Mouse (Mus musculus): ENCODE data around the gene Vmp1. TPM values are rescaled to one million over a fixed set of nuclear protein-coding genes. Genes with fewer than 3 reads are reported as not detected.

Vmp1 gene
- polyA plus RNA-seq (2015; fragmentation: Nextera tagmentation; extraction: Ambion mirVana): 99.0 and 99.6 TPM in 2 replicates

DNA sequence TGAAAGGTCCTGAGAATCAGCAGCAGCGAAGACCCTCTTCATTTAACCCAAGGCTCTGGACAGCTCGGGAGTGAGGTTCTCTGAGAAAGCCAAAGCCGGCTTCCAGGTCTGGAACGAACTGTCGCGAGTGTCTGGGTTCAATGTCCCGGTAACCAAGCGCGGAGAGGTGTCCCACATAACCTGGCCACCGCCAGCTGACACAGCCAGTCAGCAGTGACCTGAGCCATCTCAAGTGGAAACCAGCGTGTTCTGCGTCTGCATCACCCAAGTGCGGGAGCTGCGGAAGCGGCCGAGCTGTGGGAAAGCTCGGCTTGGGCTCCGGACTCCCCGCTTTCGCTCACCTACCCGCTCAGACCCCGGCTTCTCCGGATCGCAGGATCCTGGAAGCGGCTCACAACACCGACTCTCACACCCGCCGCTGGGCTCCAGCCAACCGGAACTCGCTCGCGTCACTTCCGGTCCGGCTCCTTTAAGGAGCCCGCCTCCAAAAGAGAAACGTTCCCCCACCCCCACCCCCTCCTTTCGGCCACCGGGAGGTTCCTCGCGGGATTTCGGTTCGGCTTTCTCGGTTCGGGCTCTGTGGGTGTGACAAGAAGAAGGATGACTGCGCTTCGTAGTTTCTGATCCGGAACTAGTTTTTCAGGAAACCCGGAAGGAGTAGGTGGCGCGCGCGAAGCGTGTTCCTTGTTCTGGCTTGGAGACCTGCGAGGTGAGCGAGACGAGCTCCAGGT, at the start of gene Vmp1, which contains the start of gene Ptrh2:
Gene Vmp1 (minus strand): TSS at position 442 of the 731 bp plus-strand sequence.
Gene Ptrh2 (plus strand): TSS at position 591 of the 731 bp plus-strand sequence.
- no peaks in the 10 kb centered on the region for H3K9me3 ChIP-seq
- H3K36me3 ChIP-seq: 0 out of 2 replicates have a peak, but pooled peaks cover 2% of the 10 kb centered on the region
- WGBS: under 1% methylated on average over 56 of the region's 56 CpGs
- peak within 1 kb of the TSS; percentile 90 for H3K9ac ChIP-seq (replicated peaks)
- H3K27me3 ChIP-seq: no peaks in the 10 kb centered on the region
- peak within 1 kb of the TSS; percentile 91 for H3K27ac ChIP-seq (replicated peaks)
- peak within 1 kb of the TSS; percentile 58 for H3K4me2 ChIP-seq (replicated peaks)
- peaks cover 37% of the 10 kb centered on the region for H3K4me1 ChIP-seq
- peak within 1 kb of the TSS; percentile 83 for H3K4me3 ChIP-seq
- ATAC-seq (replicated peaks): peak; percentile 93

GRCm38 (mm10) chr11:86731443-86731842, 47.8 kb upstream of the Vmp1 start:
- no peaks in the 10 kb centered on the region for H3K27me3 ChIP-seq
- H3K9ac ChIP-seq (replicated peaks): no peak overlapping the region
- no peak for ATAC-seq (replicated peaks)
- H3K4me3 ChIP-seq: no peak overlapping the region
- no peak overlapping the region for H3K27ac ChIP-seq (replicated peaks)
- no peaks in the 10 kb centered on the region for H3K9me3 ChIP-seq
- H3K4me1 ChIP-seq: no peaks in the 10 kb centered on the region
- H3K36me3 ChIP-seq: peaks cover 48% of the 10 kb centered on the region
- H3K4me2 ChIP-seq (replicated peaks): no peak overlapping the region
- 82% methylated on average over 2 of the region's 2 CpGs for WGBS

DNA sequence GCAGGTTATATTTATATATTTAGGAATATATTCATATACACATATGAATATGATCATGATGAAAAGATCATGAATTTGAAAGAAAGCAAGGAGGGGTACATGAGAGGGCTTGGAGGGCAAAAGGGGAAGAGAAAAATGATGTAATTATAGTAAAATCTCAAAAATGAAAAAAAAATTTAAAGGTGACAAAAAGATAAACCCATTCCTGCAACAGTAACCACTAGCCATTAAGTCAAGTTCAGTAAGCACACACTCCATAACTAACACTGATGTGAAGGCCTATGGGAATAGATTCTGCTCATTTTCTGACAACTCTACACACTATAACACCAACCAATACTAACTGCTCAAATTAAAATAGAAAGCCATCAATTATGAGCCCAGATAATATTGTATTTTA, 42.0 kb upstream of the Vmp1 start:
- no peak for ATAC-seq (replicated peaks)
- H3K4me3 ChIP-seq: no peak overlapping the region
- peaks cover 53% of the 10 kb centered on the region for H3K36me3 ChIP-seq
- no peaks in the 10 kb centered on the region for H3K27me3 ChIP-seq
- no peak overlapping the region for H3K9ac ChIP-seq (replicated peaks)
- no peaks in the 10 kb centered on the region for H3K4me1 ChIP-seq
- H3K9me3 ChIP-seq: no peaks in the 10 kb centered on the region
- no peak overlapping the region for H3K27ac ChIP-seq (replicated peaks)
- no peak overlapping the region for H3K4me2 ChIP-seq (replicated peaks)

DNA sequence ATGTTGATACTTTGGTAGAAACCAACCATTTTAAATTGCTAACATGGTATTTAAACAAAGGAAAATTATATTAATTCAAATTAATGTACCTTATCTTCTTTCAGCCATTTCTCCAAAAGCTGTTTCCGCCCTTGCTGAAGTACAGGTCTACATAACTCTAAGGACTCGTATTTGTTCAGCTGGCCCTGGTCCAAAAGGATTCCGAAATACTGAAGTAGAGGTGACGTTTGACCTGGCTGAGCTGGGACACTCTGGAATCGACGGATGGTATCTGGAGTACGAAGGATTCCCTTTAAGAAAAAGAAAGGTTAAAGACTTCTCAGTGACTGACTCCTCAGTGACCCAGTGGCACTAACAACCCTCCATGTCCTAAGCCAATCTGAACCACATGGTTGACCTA, 41.3 kb upstream of the Vmp1 start:
- Histone ChIP-seq H3K9me3 (no peaks in the 10 kb centered on the region), H3K9ac (replicated peaks) (no peak overlapping the region), H3K4me2 (replicated peaks) (no peak overlapping the region), H3K4me1 (no peaks in the 10 kb centered on the region), H3K4me3 (no peak overlapping the region), H3K36me3 (peaks cover 56% of the 10 kb centered on the region), H3K27me3 (no peaks in the 10 kb centered on the region), H3K27ac (replicated peaks) (no peak overlapping the region)
- WGBS: 92% methylated on average over 7 of the region's 7 CpGs
- no peak for ATAC-seq (replicated peaks)

DNA sequence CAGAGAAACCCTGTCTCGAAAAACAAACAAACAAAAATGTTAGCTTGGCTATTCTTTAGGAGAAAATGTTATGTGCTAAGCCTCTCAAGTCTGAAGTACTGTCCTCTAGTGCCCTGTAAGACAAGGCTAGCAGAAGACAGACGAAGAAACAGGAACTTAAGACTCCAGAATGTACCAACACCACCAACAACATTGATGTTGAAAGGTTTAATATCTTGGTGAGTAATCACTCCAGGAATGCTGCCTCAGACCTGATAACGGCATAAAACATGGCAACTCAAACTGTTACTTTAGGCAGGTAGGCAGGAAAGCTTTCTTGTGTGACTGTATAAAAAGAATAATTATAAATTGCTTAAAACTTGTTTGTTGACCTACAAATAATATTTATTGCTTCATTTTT, 40.4 kb upstream of the Vmp1 start:
- ATAC-seq (replicated peaks): no peak
- Histone ChIP-seq H3K9ac (replicated peaks) (no peak overlapping the region), H3K4me1 (no peaks in the 10 kb centered on the region), H3K27ac (replicated peaks) (no peak overlapping the region), H3K4me3 (no peak overlapping the region), H3K4me2 (replicated peaks) (no peak overlapping the region), H3K27me3 (no peaks in the 10 kb centered on the region), H3K9me3 (no peaks in the 10 kb centered on the region), H3K36me3 (peaks cover 61% of the 10 kb centered on the region)
- WGBS: 93% methylated on average over 3 of the region's 3 CpGs

- Histone ChIP-seq H3K36me3 (peaks cover 69% of the 10 kb centered on the region), H3K4me1 (no peaks in the 10 kb centered on the region)
- 96% methylated on average over 8 of the region's 8 CpGs for WGBS
These were observed 35.8 kb upstream of the Vmp1 start for GRCm38 (mm10) chr11:86719390-86719789.

DNA sequence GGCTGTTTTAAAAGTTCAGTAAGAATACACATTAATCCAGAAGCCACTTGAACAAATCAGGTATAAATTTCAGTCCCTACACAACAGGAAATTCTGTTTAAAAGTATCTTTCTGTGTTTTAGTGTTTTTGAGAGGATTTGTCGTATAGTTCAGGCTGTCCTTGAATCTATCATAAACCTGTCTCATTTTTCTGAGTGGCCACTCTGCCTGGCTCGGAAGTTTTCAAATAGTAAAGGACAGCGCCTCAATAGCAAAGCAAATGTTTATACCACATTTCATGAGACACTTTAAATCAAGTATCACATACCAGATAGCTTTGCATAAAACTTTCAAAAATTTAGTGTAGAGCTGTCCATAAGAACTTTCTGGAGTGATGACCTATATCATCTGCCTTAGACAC, 34.7 kb upstream of the Vmp1 start:
- Histone ChIP-seq H3K27me3 (no peaks in the 10 kb centered on the region), H3K27ac (replicated peaks) (no peak overlapping the region), H3K9ac (replicated peaks) (no peak overlapping the region), H3K4me2 (replicated peaks) (no peak overlapping the region), H3K4me3 (no peak overlapping the region), H3K4me1 (no peaks in the 10 kb centered on the region), H3K36me3 (peaks cover 64% of the 10 kb centered on the region), H3K9me3 (no peaks in the 10 kb centered on the region)
- no peak for ATAC-seq (replicated peaks)
- 95% methylated on average over 3 of the region's 3 CpGs for WGBS

More at GRCm38 (mm10) chr11:86719390-86719789, 35.8 kb upstream of the Vmp1 start:
- H3K9me3 ChIP-seq: no peaks in the 10 kb centered on the region
- no peak overlapping the region for H3K4me2 ChIP-seq (replicated peaks)
- no peak overlapping the region for H3K27ac ChIP-seq (replicated peaks)
- H3K9ac ChIP-seq (replicated peaks): no peak overlapping the region
- ATAC-seq (replicated peaks): no peak
- H3K27me3 ChIP-seq: no peaks in the 10 kb centered on the region
- H3K4me3 ChIP-seq: no peak overlapping the region

- Histone ChIP-seq H3K27me3 (no peaks in the 10 kb centered on the region), H3K36me3 (peaks cover 60% of the 10 kb centered on the region), H3K4me1 (no peaks in the 10 kb centered on the region), H3K9ac (replicated peaks) (no peak overlapping the region), H3K4me3 (no peak overlapping the region), H3K9me3 (no peaks in the 10 kb centered on the region), H3K27ac (replicated peaks) (no peak overlapping the region), H3K4me2 (replicated peaks) (no peak overlapping the region)
- ATAC-seq (replicated peaks): no peak
- 87% methylated on average over 6 of the region's 6 CpGs for WGBS
These were observed 33.9 kb upstream of the Vmp1 start for GRCm38 (mm10) chr11:86717306-86718065.

GRCm38 (mm10) chr11:86714606-86715005, 31.0 kb upstream of the Vmp1 start:
- H3K4me1 ChIP-seq: no peaks in the 10 kb centered on the region
- H3K27me3 ChIP-seq: no peaks in the 10 kb centered on the region
- no peak overlapping the region for H3K4me3 ChIP-seq
- H3K4me2 ChIP-seq (replicated peaks): no peak overlapping the region
- H3K9ac ChIP-seq (replicated peaks): no peak overlapping the region
- no peaks in the 10 kb centered on the region for H3K9me3 ChIP-seq
- peaks cover 67% of the 10 kb centered on the region for H3K36me3 ChIP-seq
- H3K27ac ChIP-seq (replicated peaks): no peak overlapping the region
- ATAC-seq (replicated peaks): no peak

DNA sequence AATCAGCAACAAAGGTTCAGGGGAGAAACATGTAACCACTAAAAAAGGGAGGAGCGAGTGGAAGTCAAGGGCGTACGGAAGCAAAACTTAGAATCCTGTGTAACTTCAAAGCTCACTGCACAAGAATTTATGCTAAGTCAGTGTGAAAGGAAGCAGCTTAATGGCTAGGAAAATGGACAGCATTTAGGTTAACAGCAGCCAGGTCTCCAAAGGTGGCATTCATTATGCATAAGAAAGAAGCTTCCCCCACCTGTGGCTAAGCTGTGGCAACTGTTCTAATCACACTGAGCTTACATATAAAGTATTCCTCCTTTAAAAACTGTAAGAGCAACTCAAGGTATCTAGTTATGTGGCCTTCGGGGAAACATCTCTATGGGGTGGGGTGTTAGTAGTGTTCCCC, 17.5 kb upstream of the Vmp1 start:
- no peak overlapping the region for H3K9ac ChIP-seq (replicated peaks)
- WGBS: 94% methylated on average over 4 of the region's 4 CpGs
- no peaks in the 10 kb centered on the region for H3K27me3 ChIP-seq
- H3K4me2 ChIP-seq (replicated peaks): no peak overlapping the region
- H3K4me3 ChIP-seq: no peak overlapping the region
- peaks cover 74% of the 10 kb centered on the region for H3K36me3 ChIP-seq
- H3K4me1 ChIP-seq: no peaks in the 10 kb centered on the region
- ATAC-seq (replicated peaks): no peak
- H3K9me3 ChIP-seq: no peaks in the 10 kb centered on the region
- no peak overlapping the region for H3K27ac ChIP-seq (replicated peaks)

DNA sequence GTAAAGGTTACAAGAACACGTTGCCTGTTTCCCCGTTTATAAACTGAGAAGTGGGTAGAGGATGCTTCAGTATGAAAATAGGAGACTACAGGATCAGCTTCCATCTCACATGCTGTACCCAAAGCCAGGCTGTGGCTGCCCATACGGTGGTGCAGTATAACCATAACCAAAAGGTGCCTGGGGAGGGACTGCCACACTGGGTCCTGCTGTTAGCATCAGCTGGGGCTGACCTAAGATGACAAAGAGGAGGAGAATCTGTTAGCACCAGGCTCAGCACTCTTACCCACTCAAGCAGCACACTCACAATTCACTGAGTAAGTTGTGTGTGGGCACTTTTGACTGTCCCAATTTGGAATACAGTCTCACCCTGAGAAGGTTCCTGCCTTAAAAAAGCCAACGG, 11.8 kb upstream of the Vmp1 start:
- no peaks in the 10 kb centered on the region for H3K27me3 ChIP-seq
- 59% methylated on average over 4 of the region's 4 CpGs for WGBS

DNA sequence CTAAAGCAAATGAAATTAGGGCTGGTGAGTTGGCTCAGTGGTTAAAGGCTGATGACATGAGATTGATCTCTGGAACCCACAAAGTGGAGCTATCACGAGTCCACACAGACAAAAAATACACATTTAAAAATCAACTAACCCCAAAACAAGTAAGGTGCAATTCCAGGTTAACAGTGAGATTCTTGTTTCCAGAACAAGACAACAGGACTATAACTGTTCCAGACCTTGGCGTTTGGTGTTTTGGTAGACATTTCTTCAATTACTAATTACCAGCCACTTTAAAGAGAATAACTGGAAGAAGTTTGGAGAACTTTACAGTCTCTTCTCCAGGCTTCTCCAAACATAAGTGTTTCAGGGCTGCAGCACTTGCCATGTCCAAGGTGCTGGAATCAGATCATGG, 8.9 kb upstream of the Vmp1 start:
- Histone ChIP-seq H3K9me3 (no peaks in the 10 kb centered on the region), H3K4me1 (no peaks in the 10 kb centered on the region), H3K4me2 (replicated peaks) (no peak overlapping the region), H3K4me3 (no peak overlapping the region), H3K27ac (replicated peaks) (no peak overlapping the region), H3K36me3 (peaks cover 76% of the 10 kb centered on the region), H3K9ac (replicated peaks) (no peak overlapping the region), H3K27me3 (no peaks in the 10 kb centered on the region)
- ATAC-seq (replicated peaks): no peak
- 94% methylated on average over 2 of the region's 2 CpGs for WGBS

More for the DNA sequence above, 11.8 kb upstream of the Vmp1 start:
- no peak overlapping the region for H3K4me3 ChIP-seq
- ATAC-seq (replicated peaks): no peak
- H3K36me3 ChIP-seq: peaks cover 72% of the 10 kb centered on the region
- no peaks in the 10 kb centered on the region for H3K9me3 ChIP-seq
- no peaks in the 10 kb centered on the region for H3K4me1 ChIP-seq
- H3K27ac ChIP-seq (replicated peaks): no peak overlapping the region
- H3K9ac ChIP-seq (replicated peaks): no peak overlapping the region
- H3K4me2 ChIP-seq (replicated peaks): no peak overlapping the region

Data from forebrain, embryonic 15.5 days (tissue).